Mouse (Mus musculus) lung, postnatal 10 days (tissue): ENCODE measurements around the gene Anks1b.

Experiments used
- DNase-seq: peaks from one replicate; pipeline ENCODE4 v3.0.0; 2021

Gene Anks1b

GRCm38 (mm10) chr10:90400382-90400781, 527.1 kb downstream of the Anks1b start:
- DNase-seq, result no peak

GRCm38 (mm10) chr10:90408484-90408883, 535.2 kb downstream of the Anks1b start:
- DNase-seq, result no peak

DNA sequence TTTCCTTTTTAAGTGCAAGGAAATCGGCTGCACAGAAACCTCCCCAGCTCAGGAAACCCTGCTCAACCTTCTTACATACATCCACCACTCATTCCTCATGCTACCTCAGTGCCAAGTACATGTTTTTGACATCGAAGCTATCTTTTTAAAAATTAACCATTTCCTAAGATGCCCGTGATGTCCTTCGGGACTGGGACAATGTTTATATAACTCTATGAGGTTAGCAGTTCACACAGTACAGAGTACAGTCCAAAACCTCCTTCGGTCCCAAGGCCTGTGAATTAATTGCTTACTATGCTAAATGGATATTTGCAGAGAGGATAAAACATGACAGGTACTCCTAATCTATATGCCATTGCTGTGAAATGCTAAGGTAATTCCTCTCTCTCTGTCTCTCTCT, 558.2 kb downstream of the Anks1b start:
- no peak for DNase-seq

DNA sequence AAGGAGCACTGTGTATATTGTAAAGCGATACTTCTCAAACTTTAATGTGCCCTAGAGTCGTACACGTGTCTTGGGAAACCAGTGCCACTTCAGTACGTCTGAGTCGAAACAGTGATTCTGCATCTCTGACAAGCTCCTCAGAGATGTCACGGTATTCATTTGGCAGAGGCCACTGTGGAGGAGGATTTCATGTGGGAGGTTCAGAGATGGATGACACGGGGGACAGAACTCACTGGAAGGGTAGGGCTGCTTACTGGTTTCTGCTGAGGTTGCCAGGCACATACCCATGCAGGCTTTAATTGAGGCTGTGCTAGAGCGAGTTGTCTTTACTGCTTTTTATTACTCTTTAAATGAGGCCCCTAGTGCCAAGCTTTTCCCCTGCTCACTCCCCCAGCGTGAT, 558.7 kb downstream of the Anks1b start:
- no peak for DNase-seq

DNA sequence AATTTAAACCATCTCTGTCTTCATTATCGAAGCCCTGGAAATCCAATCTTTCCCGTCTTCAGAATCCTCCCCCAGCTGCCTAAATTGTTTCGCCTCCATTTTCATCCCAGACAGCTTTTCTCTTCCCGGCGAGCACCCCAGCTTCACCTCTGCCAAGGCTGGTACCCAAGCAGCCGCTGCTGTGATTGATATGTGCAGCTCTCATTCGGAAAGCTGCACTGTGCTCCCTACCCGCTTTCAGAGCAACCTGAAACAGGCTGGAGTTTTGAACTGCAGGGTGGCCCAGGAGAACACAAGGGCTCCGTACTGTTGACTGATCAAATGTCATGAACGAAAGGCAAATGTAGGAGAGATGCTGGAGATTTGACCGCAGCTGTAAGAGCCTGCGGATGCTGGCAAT, 559.2 kb downstream of the Anks1b start:
- no peak for DNase-seq

DNA sequence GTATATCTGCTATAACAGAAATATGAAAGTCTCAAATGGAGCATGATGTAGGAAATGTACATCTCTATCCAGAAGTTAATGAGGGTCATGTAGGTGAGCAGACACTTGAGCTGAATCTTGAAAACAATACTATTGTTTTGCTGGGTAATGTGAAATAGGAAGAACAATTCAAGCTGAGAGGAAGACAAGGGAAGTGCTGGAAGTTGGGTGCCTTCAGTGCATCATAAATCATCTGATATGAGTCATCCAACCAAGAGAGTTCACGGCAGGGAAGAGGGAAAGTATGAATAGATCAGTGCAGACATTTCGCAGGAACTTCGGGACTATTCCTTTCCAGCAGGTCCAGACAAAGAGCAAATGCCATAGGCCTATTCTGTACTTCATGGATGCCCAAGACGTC, 567.7 kb downstream of the Anks1b start:
- DNase-seq, result no peak

- no peak for DNase-seq
These were observed 568.3 kb downstream of the Anks1b start for GRCm38 (mm10) chr10:90441656-90442055.

GRCm38 (mm10) chr10:90464906-90465305, 591.6 kb downstream of the Anks1b start:
- DNase-seq, result no peak

- DNase-seq, result no peak
These were observed 592.1 kb downstream of the Anks1b start for GRCm38 (mm10) chr10:90465426-90465825.

GRCm38 (mm10) chr10:90467546-90467945, 594.2 kb downstream of the Anks1b start:
- no peak for DNase-seq

- DNase-seq, result no peak
These were observed 620.1 kb downstream of the Anks1b start for GRCm38 (mm10) chr10:90493436-90493835.

DNA sequence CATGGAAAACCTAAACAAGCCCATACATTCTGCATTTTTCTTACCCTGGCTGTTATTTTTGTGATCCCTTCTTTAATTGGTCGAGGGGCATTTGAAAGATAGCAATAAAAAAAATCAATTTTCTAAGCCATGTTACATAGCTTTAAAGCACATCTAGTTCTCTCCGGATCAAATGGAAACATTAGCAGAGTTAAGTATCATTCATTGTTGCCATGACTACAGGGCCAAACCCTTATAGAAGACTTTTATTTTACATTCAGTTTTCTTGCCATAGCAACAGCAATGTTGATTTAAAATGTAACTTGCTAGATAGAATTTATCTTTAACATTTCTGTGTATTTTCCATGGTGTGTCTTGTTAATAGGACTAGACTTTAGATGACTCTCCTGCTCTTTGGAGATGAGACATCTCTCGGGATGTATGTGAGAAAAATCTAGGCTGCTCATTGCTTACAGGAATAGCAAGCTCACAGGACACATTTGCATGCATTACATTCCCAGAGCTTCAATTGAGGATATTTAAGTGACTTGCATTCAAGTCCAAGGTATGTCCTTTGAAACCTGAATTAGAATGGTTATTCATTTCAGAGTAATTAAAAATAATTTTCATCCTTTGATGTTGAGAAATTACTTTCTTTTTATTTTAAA, 620.8 kb downstream of the Anks1b start:
- DNase-seq, result no peak

GRCm38 (mm10) chr10:90494981-90495516, 621.7 kb downstream of the Anks1b start:
- no peak for DNase-seq

DNA sequence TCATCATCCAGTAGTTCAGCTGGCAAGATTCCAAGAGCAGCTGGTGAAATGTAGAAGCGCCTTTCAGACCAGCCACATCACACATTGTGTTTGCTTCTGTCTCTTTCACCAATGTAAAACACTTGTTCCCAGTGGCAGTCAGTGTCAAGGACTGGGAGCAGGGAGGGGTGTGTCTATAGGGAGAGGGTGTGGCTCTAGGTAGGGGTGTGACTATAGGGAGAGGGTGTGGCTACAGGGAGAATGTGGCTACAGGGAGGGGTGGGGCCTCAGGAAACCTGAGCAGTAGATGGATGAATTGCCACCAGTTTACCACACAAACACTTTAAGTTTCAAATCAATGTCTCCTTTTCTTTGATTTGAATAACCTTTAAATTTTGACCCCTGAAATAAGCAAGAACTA, 634.3 kb downstream of the Anks1b start:
- DNase-seq, result peak; percentile 7

DNA sequence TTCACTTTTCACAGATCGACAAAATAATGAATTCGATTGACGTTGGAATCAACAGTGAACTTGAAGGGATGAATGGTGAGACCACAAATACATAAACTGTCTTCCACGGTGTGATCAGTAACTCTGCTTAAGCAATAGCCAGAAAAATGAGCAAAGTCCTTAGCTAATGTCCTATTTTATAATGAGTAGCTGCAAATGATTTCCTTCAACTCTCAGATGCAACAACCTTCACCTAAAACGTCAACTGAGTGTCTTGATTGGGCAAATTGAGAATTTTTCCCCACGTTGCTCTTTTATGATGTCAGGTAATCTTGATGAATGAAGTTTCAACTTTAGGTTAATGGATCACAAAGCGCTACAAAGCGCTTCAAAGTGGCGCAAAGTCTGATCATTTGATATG, 639.5 kb downstream of the Anks1b start:
- no peak for DNase-seq

GRCm38 (mm10) chr10:90531813-90532212, 658.5 kb downstream of the Anks1b start:
- DNase-seq, result no peak

DNA sequence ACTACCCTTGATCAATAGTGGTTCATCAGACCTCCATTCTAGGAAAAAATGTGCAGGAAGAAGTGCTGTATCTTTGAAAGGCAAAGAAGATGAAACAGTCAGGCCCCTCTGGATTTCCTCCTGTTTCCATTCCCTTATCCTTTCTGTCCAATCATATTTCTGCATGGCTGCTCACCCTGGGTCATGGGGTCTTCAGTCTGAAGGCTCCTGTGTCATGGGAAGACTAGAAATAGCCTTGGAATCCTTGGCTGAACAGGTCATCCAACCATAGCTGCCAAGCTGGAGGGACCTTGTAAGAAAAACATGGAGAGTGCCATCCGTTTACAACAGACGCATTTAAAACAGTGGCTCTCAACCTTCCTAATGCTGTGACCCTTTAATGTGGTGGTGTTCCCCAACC, 662.1 kb downstream of the Anks1b start:
- no peak for DNase-seq

- DNase-seq, result no peak
These were observed 673.3 kb downstream of the Anks1b start for GRCm38 (mm10) chr10:90546635-90547034.

DNA sequence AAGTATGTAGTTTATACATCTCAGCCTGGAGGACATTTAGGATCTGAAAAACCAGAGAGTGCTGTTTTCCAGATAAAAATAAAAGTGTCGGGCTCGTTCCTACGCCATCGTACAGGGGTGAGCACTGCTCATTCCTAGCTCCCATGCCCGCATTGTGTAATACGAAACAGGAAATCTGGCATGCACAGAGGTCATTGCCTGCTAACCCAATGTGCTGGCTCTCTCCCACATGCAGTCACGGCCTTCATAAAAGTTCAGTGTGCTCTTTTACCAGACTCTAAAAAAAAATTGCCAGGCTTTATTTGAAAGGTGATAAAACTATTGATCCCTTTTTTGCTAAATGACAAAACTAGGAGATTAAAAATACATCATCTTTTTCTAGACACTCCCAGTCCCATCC, 689.6 kb downstream of the Anks1b start:
- DNase-seq, result no peak

GRCm38 (mm10) chr10:90576191-90577098, 703.1 kb downstream of the Anks1b start:
- no peak for DNase-seq

- no peak for DNase-seq
These were observed 703.8 kb downstream of the Anks1b start for GRCm38 (mm10) chr10:90577099-90577461.

DNA sequence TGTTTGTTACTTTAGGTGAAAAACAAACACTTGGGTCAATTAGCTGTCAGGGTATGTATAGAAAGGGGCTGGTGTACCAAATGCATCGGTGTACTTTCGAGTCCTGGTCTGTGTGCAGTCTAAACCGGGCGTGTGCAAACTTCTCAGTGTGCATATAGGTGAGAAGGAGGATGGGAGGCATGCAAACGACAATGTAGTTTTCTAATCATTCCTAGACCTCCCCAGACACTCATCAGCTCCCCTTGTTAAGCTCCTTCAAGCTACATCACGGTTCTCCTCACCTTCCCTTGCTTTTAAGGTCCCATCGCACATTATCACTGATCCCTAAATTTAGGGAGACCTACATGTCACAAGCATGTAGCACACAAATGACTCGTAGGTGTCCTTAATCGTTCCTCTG, 704.5 kb downstream of the Anks1b start:
- DNase-seq, result no peak

- no peak for DNase-seq
These were observed 706.7 kb downstream of the Anks1b start for GRCm38 (mm10) chr10:90579970-90580369.

DNA sequence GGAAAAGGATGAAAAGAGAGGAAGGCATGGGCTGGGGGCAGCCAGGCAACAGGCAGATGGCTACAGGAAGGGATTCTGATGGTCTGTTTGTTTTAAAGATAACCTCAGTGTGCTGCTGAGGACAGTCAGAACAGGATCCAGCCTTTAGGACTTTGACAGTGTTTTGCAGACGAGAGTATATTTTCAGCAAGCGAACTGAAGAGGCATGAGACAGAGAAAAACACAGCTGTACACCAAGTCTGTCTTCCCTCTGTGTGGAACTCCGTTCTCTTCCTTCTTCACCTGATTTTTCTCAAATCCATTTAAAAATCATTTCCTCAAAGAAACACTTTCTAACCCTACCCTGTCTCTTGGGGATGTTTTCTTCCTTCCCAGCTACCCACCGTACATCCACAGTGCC, 710.7 kb downstream of the Anks1b start:
- DNase-seq, result no peak
